Mouse (Mus musculus) urinary bladder, postnatal 10 days (tissue): ENCODE results near the gene Wdr25.

Source experiments
- DNase-seq: peaks from one replicate; pipeline ENCODE4 v3.0.0; 2022; ENCODE audit warnings: low spot score

Wdr25 gene

GRCm38 (mm10) chr12:109068738-109069137 lies 175.3 kb downstream of the Wdr25 start:
- DNase-seq: no peak

GRCm38 (mm10) chr12:109069751-109070150 lies 176.3 kb downstream of the Wdr25 start:
- DNase-seq: no peak

- DNase-seq: no peak
Observed at GRCm38 (mm10) chr12:109071248-109071647, 177.8 kb downstream of the Wdr25 start.

GRCm38 (mm10) chr12:109074106-109074505 lies 180.7 kb downstream of the Wdr25 start:
- no peak for DNase-seq

GRCm38 (mm10) chr12:109074777-109075285 lies 181.4 kb downstream of the Wdr25 start:
- no peak for DNase-seq

GRCm38 (mm10) chr12:109077036-109077435 lies 183.6 kb downstream of the Wdr25 start:
- no peak for DNase-seq
